Mouse (Mus musculus) midbrain, embryonic 16.5 days (tissue): ENCODE measurements at regions not wholly inside any gene's neighbourhood (a gene's known extent, or its start where the extent isn't known, plus 50 kb on each side); places are given as distances from the start of the nearest gene placed in this dataset.
A peak's percentile ranks its signal among the peaks of the same experiment; 100 is the strongest.
"Not testable (repeated sequence)": the region's sequence is repeated elsewhere in the genome, so short reads cannot be mapped to it uniquely, and the experiment has no call there.

Experiments
- ATAC-seq: fragments of 200-750 bp; cut with Nextera tagmentation; 2 replicates; pipeline ENCODE4 v1.8.0; 2017; ENCODE audit warnings: moderate TSS enrichment
- H3K27ac ChIP-seq: fragments of 300-500 bp; sonication (generic); 2 replicates; pipeline ENCODE4 v1.5.1; 2014; ENCODE audit warnings: mild to moderate bottlenecking, low read length, mixed read lengths
- H3K27me3 ChIP-seq: fragments of 300-500 bp; sonication (generic); 2 replicates; pipeline ENCODE4 v1.6.1; 2014; ENCODE audit warnings: low read depth, low read length, mixed read lengths; ENCODE audit not compliant: control insufficient read depth, insufficient read depth
- H3K36me3 ChIP-seq: fragments of 300-500 bp; sonication (generic); 2 replicates; pipeline ENCODE4 v1.6.1; 2014; ENCODE audit warnings: mild to moderate bottlenecking, low read length, moderate library complexity, mixed read lengths; ENCODE audit not compliant: control insufficient read depth, insufficient read depth
- H3K4me1 ChIP-seq: fragments of 300-500 bp; sonication (generic); 2 replicates; pipeline ENCODE4 v1.6.1; 2014; ENCODE audit warnings: mild to moderate bottlenecking, low read length, mixed read lengths; ENCODE audit not compliant: control insufficient read depth, insufficient read depth
- H3K4me2 ChIP-seq: fragments of 300-500 bp; sonication (generic); 2 replicates; pipeline ENCODE4 v1.6.1; 2014; ENCODE audit warnings: mild to moderate bottlenecking, low read length, mixed read lengths
- H3K4me3 ChIP-seq: fragments of 300-500 bp; sonication (generic); 2 replicates; pipeline ENCODE4 v1.5.1; 2014; ENCODE audit warnings: low read depth, mild to moderate bottlenecking, low read length, moderate library complexity, mixed read lengths
- H3K9ac ChIP-seq: fragments of 300-500 bp; sonication (generic); 2 replicates; pipeline ENCODE4 v1.6.1; 2014; ENCODE audit warnings: low read depth, low read length, mixed read lengths
- H3K9me3 ChIP-seq: fragments of 300-500 bp; sonication (generic); replicated peaks from 2 replicates; pipeline ENCODE4 v1.6.1; 2014; ENCODE audit warnings: mild to moderate bottlenecking, low read length, mixed read lengths; ENCODE audit not compliant: control insufficient read depth, poor library complexity, severe bottlenecking
- WGBS: fragments of 180-500 bp; shearing (Covaris S2); extraction: QIAGEN DNeasy Blood & Tissue Kit; methylation state at CpG from one replicate; pipeline ENCODE4 v1.1.7; 2014; 5-methylcytosine and 5-hydroxymethylcytosine counted together

DNA sequence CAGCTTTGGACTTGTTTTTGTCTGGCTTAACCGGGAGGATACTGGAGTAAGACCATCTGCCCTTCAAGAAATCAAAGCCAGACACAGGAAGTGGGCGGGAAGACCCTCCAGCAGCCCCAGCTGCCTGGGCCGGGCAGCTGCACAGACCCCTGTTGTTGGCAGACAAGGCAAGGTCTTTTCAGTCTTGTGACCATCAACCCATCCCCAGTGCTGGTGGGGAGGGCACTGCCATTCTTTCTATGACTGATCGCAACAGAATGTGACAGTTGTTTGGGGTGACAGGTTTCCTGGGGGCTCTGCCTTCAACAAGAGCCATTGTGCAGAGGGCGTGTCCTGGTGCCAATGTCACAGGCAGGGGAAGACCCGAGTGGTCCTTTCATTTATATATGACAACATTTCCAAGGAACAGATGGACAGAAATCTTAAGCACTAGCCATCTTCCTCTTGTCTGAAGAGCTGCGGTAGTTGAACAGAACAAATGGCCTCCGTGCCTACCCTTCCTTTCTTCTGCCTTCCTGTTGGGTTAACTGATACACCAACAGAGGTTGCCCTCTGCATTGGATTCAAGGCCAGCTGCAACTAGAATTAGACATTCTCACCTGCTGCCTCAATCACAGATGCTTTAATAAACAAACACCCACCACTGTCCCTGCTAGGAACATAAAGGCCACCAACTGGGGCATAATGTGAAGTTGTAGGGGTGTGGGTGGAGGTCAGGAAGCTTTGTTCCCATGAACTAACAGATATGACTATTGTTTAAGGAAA lies 217.0 kb upstream of the Btg1 start:
- H3K27me3 ChIP-seq, result no peaks in the 10 kb centered on the region
- no peaks in the 10 kb centered on the region for H3K4me1 ChIP-seq
- H3K27ac ChIP-seq, result no peak overlapping the region
- peak; percentile 33; the same call in 1 of the 2 replicates for ATAC-seq
- WGBS, result 56% methylated on average over 8 of the region's 8 CpGs
- no peaks in the 10 kb centered on the region for H3K36me3 ChIP-seq
- no peak overlapping the region for H3K9ac ChIP-seq
- no peaks in the 10 kb centered on the region for H3K9me3 ChIP-seq
- H3K4me3 ChIP-seq, result no peak overlapping the region
- H3K4me2 ChIP-seq, result no peak overlapping the region

DNA sequence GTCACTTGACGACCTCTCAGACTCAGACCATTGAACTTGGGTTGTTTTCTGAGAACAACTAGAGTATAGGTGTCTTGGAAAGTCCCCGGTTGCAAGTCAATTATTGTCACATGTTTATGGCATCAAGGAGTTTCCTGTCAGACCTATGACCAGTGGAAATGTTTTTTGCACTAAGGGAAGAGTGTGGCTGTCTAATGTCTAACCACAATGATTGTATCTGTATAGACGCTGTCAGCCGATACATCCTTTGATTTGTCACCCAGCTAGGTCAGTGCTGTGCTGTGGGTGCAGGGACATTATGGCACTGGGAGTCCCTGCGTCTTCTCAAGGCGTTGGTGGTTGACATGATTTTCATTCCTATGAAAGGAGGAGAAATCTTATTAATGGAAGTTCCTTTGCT lies 216.0 kb upstream of the Btg1 start:
- no peaks in the 10 kb centered on the region for H3K9me3 ChIP-seq
- H3K36me3 ChIP-seq, result no peaks in the 10 kb centered on the region
- 89% methylated on average over 6 of the region's 6 CpGs for WGBS
- ATAC-seq, result no peak
- H3K4me3 ChIP-seq, result no peak overlapping the region
- no peak overlapping the region for H3K4me2 ChIP-seq
- H3K9ac ChIP-seq, result no peak overlapping the region
- H3K4me1 ChIP-seq, result no peaks in the 10 kb centered on the region
- H3K27ac ChIP-seq, result no peak overlapping the region
- H3K27me3 ChIP-seq, result no peaks in the 10 kb centered on the region

DNA sequence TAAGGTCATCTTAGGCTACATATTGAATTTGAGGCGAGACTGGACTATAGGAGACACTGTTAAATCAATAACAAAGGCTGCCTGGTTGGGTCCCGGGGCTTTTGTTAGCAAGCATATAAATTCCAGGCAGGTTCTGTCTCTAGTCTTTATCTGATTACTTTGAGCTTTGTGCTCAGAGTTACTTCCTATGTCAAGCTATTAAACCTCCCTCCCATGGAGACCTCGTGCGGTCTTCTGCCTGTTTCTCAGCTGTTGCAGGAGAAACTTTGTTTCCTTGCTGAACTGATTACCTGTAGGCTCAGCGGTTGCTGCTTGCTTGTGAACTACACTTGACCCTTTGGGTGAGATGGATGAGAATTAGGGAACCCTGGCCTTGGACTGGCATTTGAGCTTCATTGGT lies 210.5 kb upstream of the Btg1 start:
- H3K36me3 ChIP-seq, result no peaks in the 10 kb centered on the region
- H3K27ac ChIP-seq, result no peak overlapping the region
- no peak for ATAC-seq
- H3K27me3 ChIP-seq, result no peaks in the 10 kb centered on the region
- no peak overlapping the region for H3K9ac ChIP-seq
- no peak overlapping the region for H3K4me2 ChIP-seq
- H3K4me1 ChIP-seq, result no peaks in the 10 kb centered on the region
- no peaks in the 10 kb centered on the region for H3K9me3 ChIP-seq
- H3K4me3 ChIP-seq, result no peak overlapping the region
- WGBS, result 50% methylated on average over 5 of the region's 5 CpGs

DNA sequence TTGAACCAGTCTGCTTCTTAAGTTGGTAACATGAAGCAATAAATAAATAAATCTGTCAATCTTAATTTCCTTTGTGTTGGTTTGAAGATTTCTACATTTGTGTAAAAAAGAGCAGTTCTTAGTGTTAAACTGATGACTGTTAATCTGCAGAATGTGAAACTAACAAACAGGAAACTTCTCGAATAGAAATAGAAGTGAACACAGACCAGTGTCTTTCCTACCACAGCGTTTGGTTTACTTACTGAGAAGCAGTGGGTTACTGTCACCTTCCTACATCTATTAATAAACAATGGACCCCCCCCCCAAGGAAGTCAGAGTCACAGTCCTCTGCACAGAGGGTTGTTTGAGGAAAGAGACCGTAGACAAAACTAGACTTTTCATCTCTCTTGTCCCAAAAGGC lies 209.0 kb upstream of the Btg1 start:
- no peaks in the 10 kb centered on the region for H3K4me1 ChIP-seq
- H3K27ac ChIP-seq, result no peak overlapping the region
- no peaks in the 10 kb centered on the region for H3K36me3 ChIP-seq
- no peak overlapping the region for H3K4me2 ChIP-seq
- no peak for ATAC-seq
- no peaks in the 10 kb centered on the region for H3K27me3 ChIP-seq
- no peak overlapping the region for H3K4me3 ChIP-seq
- H3K9me3 ChIP-seq, result no peaks in the 10 kb centered on the region
- no peak overlapping the region for H3K9ac ChIP-seq
- WGBS, result 89% methylated on average over 3 of the region's 3 CpGs

DNA sequence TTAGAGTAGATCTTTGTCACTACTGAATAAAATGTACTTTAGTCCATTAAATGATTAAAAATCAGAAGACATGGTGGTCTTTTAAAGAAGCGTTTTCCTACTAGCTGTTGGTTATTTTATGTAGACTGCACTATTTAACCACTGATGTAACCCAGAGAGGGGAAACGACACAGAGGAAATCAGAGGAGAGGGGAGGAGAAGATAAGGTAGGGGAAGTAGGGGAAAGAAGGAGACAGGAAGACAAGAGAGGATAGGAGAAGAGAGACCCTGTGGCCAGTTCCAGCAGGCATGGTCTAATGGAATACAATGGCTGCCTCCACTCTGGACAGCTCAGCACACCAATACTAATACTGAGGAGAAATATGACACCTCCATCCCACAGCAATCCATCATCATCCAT lies 208.6 kb upstream of the Btg1 start:
- Histone ChIP-seq H3K9ac (no peak overlapping the region), H3K27me3 (no peaks in the 10 kb centered on the region), H3K36me3 (no peaks in the 10 kb centered on the region), H3K9me3 (no peaks in the 10 kb centered on the region), H3K4me3 (no peak overlapping the region), H3K4me2 (no peak overlapping the region), H3K4me1 (no peaks in the 10 kb centered on the region), H3K27ac (no peak overlapping the region)
- ATAC-seq, result no peak
- WGBS, result 91% methylated on average over 2 of the region's 2 CpGs

DNA sequence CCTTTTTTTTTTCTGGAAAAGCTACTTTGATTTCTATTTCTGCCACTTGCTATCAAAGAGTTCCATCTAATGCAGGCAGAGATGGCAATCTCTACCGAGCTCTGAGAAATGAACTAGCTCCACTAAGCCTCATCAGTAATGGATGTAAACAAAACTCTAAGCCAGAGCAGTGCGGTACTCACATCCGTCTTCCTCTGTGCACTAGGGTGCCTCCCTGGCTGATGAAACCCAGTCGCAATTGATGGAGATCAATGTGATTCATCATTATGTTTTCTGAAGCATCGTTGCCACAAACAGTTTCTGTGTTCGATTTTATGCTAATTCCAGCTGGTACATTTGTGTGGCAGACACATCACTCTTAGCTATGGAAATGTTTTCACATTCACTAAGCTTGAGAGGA lies 206.8 kb upstream of the Btg1 start:
- Histone ChIP-seq H3K27ac (no peak overlapping the region), H3K4me3 (no peak overlapping the region), H3K9ac (no peak overlapping the region), H3K4me1 (no peaks in the 10 kb centered on the region), H3K4me2 (no peak overlapping the region), H3K36me3 (no peaks in the 10 kb centered on the region), H3K9me3 (no peaks in the 10 kb centered on the region), H3K27me3 (no peaks in the 10 kb centered on the region)
- 89% methylated on average over 6 of the region's 6 CpGs for WGBS
- no peak for ATAC-seq

DNA sequence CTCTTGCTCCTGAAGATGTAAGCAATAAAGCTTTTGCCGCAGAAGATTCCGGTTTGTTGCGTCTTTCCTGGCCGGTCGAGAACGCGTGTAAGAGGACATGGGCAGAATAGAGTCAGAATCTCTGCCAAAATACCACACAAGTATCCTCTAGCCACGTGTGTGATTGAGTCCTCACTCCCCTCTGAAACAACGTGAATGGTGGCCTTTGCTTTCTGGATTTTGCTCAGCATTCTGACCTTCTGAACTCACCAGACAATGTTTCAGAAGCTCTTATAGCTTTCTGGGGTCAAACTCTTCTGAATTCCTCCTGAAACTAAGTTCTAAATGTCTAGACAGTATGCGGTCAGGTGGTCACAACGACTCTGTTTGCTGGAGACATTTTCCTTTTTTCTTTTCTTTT lies 202.0 kb upstream of the Btg1 start:
- H3K9me3 ChIP-seq, result no peaks in the 10 kb centered on the region
- WGBS, result 88% methylated on average over 11 of the region's 11 CpGs
- no peaks in the 10 kb centered on the region for H3K4me1 ChIP-seq
- H3K4me3 ChIP-seq, result no peak overlapping the region
- no peak overlapping the region for H3K27ac ChIP-seq
- H3K27me3 ChIP-seq, result no peaks in the 10 kb centered on the region
- no peak overlapping the region for H3K9ac ChIP-seq
- no peak overlapping the region for H3K4me2 ChIP-seq
- no peak for ATAC-seq
- no peaks in the 10 kb centered on the region for H3K36me3 ChIP-seq

DNA sequence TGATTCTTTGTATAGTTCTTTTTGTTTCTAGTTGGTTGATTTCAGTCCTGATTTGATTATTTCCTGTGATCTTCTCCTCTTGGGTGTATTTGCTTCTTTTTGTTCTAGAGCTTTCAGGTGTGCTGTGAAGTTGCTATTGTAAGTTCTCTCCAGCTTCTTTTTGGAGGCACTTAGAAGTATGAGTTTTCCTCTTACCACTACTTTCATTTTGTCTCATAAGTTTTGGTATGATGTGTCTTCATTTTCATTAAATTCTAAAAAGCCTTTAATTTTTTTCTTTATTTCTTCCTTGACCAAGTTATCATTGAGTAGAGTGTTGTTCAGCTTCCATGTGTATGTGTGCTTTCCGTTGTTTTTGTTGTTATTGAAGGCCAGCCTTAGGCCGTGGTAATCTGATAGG lies 195.3 kb upstream of the Btg1 start:
- WGBS, result 92% methylated on average over 2 of the region's 2 CpGs
- ATAC-seq, result not testable (repeated sequence)

DNA sequence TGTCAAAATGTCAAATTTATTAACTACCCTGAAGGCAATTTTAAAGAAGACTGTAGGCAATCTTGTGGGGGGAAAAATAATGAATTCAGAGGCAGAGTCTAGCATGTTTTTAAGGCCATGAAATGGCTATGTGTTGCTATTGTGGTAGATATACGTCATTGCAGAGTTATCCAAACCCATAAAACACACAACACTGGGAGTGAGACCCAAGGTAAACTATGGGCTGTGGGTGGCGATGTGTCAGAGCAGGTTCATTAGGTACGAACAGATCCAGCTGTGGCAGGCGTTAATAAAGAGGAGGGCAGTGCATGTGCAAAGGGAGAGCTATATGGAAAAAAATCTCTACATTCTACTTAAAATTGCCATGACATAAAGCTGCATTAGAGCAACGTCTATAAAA lies 189.4 kb upstream of the Btg1 start:
- Histone ChIP-seq H3K4me2 (no peak overlapping the region), H3K27ac (no peak overlapping the region), H3K4me1 (no peaks in the 10 kb centered on the region), H3K9me3 (no peaks in the 10 kb centered on the region), H3K9ac (no peak overlapping the region), H3K27me3 (no peaks in the 10 kb centered on the region), H3K36me3 (no peaks in the 10 kb centered on the region), H3K4me3 (no peak overlapping the region)
- no peak for ATAC-seq
- WGBS, result 87% methylated on average over 5 of the region's 5 CpGs

More for the DNA sequence above, 195.3 kb upstream of the Btg1 start:
- H3K27ac ChIP-seq, H3K4me1 ChIP-seq, H3K9ac ChIP-seq, H3K36me3 ChIP-seq, H3K27me3 ChIP-seq, H3K9me3 ChIP-seq, H3K4me2 ChIP-seq, H3K4me3 ChIP-seq: not testable (repeated sequence)
